Mouse (Mus musculus) G1E (cell line): ENCODE data around the gene Ccl3.

Experiments
- CTCF ChIP-seq: IDR thresholded peaks from 2 replicates; pipeline ENCODE4 v1.5.1; 2012; ENCODE audit warnings: low read depth, low read length, inconsistent platforms, mixed read lengths
- GATA1 ChIP-seq: IDR thresholded peaks from 2 replicates; pipeline ENCODE4 v1.6.1; 2012; ENCODE audit warnings: borderline replicate concordance, low read length, inconsistent platforms, mixed read lengths
- POLR2AphosphoS5 ChIP-seq: IDR thresholded peaks from 2 replicates; pipeline ENCODE4 v1.6.1; 2012; ENCODE audit warnings: low read depth, low read length, inconsistent platforms; ENCODE audit not compliant: insufficient replicate concordance
- TAL1 ChIP-seq: conservative IDR thresholded peaks from 2 replicates; pipeline ENCODE4 v1.6.1; 2012; ENCODE audit warnings: low read depth, low read length, inconsistent platforms, mixed read lengths

GRCm38 (mm10) chr11:83632744-83633143 lies 16.4 kb downstream of the Ccl3 start:
- TF ChIP-seq CTCF (no peak), TAL1 (no peak), POLR2AphosphoS5 (no peak), GATA1 (no peak)
